Mouse (Mus musculus) lung, embryonic 15.5 days (tissue): ENCODE results near the gene Srsf3. TPM values are rescaled to one million over a fixed set of nuclear protein-coding genes. Genes with fewer than 3 reads are reported as not detected.

Experiments
- ATAC-seq: fragments of 200-750 bp; cut with Nextera tagmentation; 2 replicates; pipeline ENCODE4 v1.8.0; 2017; ENCODE audit warnings: moderate number of reproducible peaks, borderline replicate concordance; ENCODE audit not compliant: low FRiP score, low TSS enrichment; ENCODE audit errors: extremely low read depth
- H3K27ac ChIP-seq: fragments of 300-500 bp; sonication (generic); 2 replicates; pipeline ENCODE4 v1.5.1; 2015; ENCODE audit warnings: moderate library complexity, mild to moderate bottlenecking, inconsistent platforms
- H3K27me3 ChIP-seq: fragments of 300-500 bp; sonication (generic); 2 replicates; pipeline ENCODE4 v1.6.1; 2015; ENCODE audit warnings: inconsistent platforms
- H3K36me3 ChIP-seq: fragments of 300-500 bp; sonication (generic); 2 replicates; pipeline ENCODE4 v1.6.1; 2015; ENCODE audit warnings: inconsistent platforms
- H3K4me1 ChIP-seq: fragments of 300-500 bp; sonication (generic); 2 replicates; pipeline ENCODE4 v1.6.1; 2015; ENCODE audit warnings: inconsistent platforms
- H3K4me2 ChIP-seq: fragments of 300-500 bp; sonication (generic); 2 replicates; pipeline ENCODE4 v1.6.1; 2015; ENCODE audit warnings: inconsistent platforms, mild to moderate bottlenecking, moderate library complexity
- H3K4me3 ChIP-seq: fragments of 300-500 bp; sonication (generic); 2 replicates; pipeline ENCODE4 v1.5.1; 2015; ENCODE audit warnings: mild to moderate bottlenecking, inconsistent platforms
- H3K9ac ChIP-seq: fragments of 300-500 bp; sonication (generic); 2 replicates; pipeline ENCODE4 v1.6.1; 2015; ENCODE audit warnings: inconsistent platforms
- H3K9me3 ChIP-seq: fragments of 300-500 bp; sonication (generic); 2 replicates; pipeline ENCODE4 v1.6.1; 2016; ENCODE audit warnings: inconsistent platforms
- WGBS: fragments of 180-500 bp; shearing (Covaris S2); methylation state at CpG from one replicate; pipeline ENCODE4 v1.1.7; 2015; 5-methylcytosine and 5-hydroxymethylcytosine counted together
- polyA plus RNA-seq: library from polyadenylated mRNA; unstranded; fragments of >200 nt; fragmentation: Nextera tagmentation; extraction: Ambion mirVana; gene quantifications from 2 replicates; pipeline ENCODE4 v1.2.1, GENCODE M21; 2015

Srsf3 gene
- polyA plus RNA-seq, 1 experiment from 2014 or later = 642 TPM

- no peaks in the 10 kb centered on the region for H3K27me3 ChIP-seq
- WGBS = 21% methylated on average over 11 of the region's 11 CpGs
- H3K36me3 ChIP-seq = no peaks in the 10 kb centered on the region
- H3K4me3 ChIP-seq = no peak overlapping the region
- H3K9me3 ChIP-seq = no peaks in the 10 kb centered on the region
- no peak for ATAC-seq
- H3K4me1 ChIP-seq = peaks cover 20% of the 10 kb centered on the region
- H3K4me2 ChIP-seq = no peak overlapping the region
- H3K27ac ChIP-seq = no peak overlapping the region
- no peak overlapping the region for H3K9ac ChIP-seq
These were observed 40.4 kb downstream of the Srsf3 start for GRCm38 (mm10) chr17:29072701-29073307.

- H3K27me3 ChIP-seq = no peaks in the 10 kb centered on the region
- H3K4me3 ChIP-seq = no peak overlapping the region
- H3K4me1 ChIP-seq = peaks cover 25% of the 10 kb centered on the region
- 44% methylated on average over 5 of the region's 5 CpGs for WGBS
- no peak overlapping the region for H3K4me2 ChIP-seq
- no peak overlapping the region for H3K9ac ChIP-seq
- no peaks in the 10 kb centered on the region for H3K36me3 ChIP-seq
- ATAC-seq = no peak
- H3K27ac ChIP-seq = no peak overlapping the region
- no peaks in the 10 kb centered on the region for H3K9me3 ChIP-seq
These were observed 40.9 kb downstream of the Srsf3 start for GRCm38 (mm10) chr17:29073313-29073712.

- peaks cover 31% of the 10 kb centered on the region for H3K4me1 ChIP-seq
- no peak overlapping the region for H3K4me3 ChIP-seq
- H3K36me3 ChIP-seq = no peaks in the 10 kb centered on the region
- no peak for ATAC-seq
- no peaks in the 10 kb centered on the region for H3K9me3 ChIP-seq
- WGBS = 63% methylated on average over 13 of the region's 13 CpGs
- no peak overlapping the region for H3K4me2 ChIP-seq
- H3K27me3 ChIP-seq = no peaks in the 10 kb centered on the region
- no peak overlapping the region for H3K9ac ChIP-seq
- H3K27ac ChIP-seq = no peak overlapping the region
These were observed 41.7 kb downstream of the Srsf3 start for GRCm38 (mm10) chr17:29074085-29074484.

- H3K27me3 ChIP-seq = peaks cover 13% of the 10 kb centered on the region
- no peak for ATAC-seq
- 85% methylated on average over 8 of the region's 8 CpGs for WGBS
- H3K4me1 ChIP-seq = peaks cover 27% of the 10 kb centered on the region
- no peaks in the 10 kb centered on the region for H3K36me3 ChIP-seq
- no peaks in the 10 kb centered on the region for H3K9me3 ChIP-seq
- no peak overlapping the region for H3K4me2 ChIP-seq
- H3K4me3 ChIP-seq = no peak overlapping the region
- H3K27ac ChIP-seq = no peak overlapping the region
- no peak overlapping the region for H3K9ac ChIP-seq
These were observed 43.8 kb downstream of the Srsf3 start for GRCm38 (mm10) chr17:29076235-29076634.

GRCm38 (mm10) chr17:29077786-29078509 lies 45.5 kb downstream of the Srsf3 start:
- peaks cover 30% of the 10 kb centered on the region for H3K4me1 ChIP-seq

GRCm38 (mm10) chr17:29078519-29079383 lies 46.3 kb downstream of the Srsf3 start:
- Histone ChIP-seq H3K27ac (no peak overlapping the region), H3K4me3 (peak overlapping the region; percentile 34), H3K9me3 (no peaks in the 10 kb centered on the region), H3K9ac (no peak overlapping the region; the same call in 1 of the 2 replicates), H3K4me1 (peaks cover 27% of the 10 kb centered on the region), H3K36me3 (no peaks in the 10 kb centered on the region), H3K4me2 (peak overlapping the region; percentile 57), H3K27me3 (peaks cover 25% of the 10 kb centered on the region)
- ATAC-seq = peak; percentile 55; the same call in 1 of the 2 replicates
- 8% methylated on average over 25 of the region's 25 CpGs for WGBS

More at GRCm38 (mm10) chr17:29077786-29078509, 45.5 kb downstream of the Srsf3 start:
- peaks cover 25% of the 10 kb centered on the region for H3K27me3 ChIP-seq
- H3K9me3 ChIP-seq = no peaks in the 10 kb centered on the region
- no peaks in the 10 kb centered on the region for H3K36me3 ChIP-seq
- ATAC-seq = no peak; the same call in 1 of the 2 replicates
- WGBS = 9% methylated on average over 14 of the region's 14 CpGs
- H3K27ac ChIP-seq = no peak overlapping the region
- H3K4me3 ChIP-seq = peak overlapping the region; percentile 34
- H3K9ac ChIP-seq = no peak overlapping the region; the same call in 1 of the 2 replicates
- H3K4me2 ChIP-seq = peak overlapping the region; percentile 57

- H3K9me3 ChIP-seq = no peaks in the 10 kb centered on the region
- peak overlapping the region; percentile 32 for H3K4me2 ChIP-seq
- 0 out of 2 replicates have a peak overlapping the region, but pooled peaks have one; percentile 2 for H3K4me3 ChIP-seq
- no peak overlapping the region for H3K9ac ChIP-seq
- peaks cover 25% of the 10 kb centered on the region for H3K27me3 ChIP-seq
- H3K36me3 ChIP-seq = no peaks in the 10 kb centered on the region
- ATAC-seq = 0 out of 2 replicates have a peak, but pooled peaks have one; percentile 39
- 6% methylated on average over 23 of the region's 23 CpGs for WGBS
- H3K27ac ChIP-seq = no peak overlapping the region
- H3K4me1 ChIP-seq = peaks cover 27% of the 10 kb centered on the region
These were observed 48.6 kb downstream of the Srsf3 start for GRCm38 (mm10) chr17:29080758-29081617.

- Histone ChIP-seq H3K27ac (no peak overlapping the region), H3K4me1 (peaks cover 27% of the 10 kb centered on the region), H3K4me2 (peak overlapping the region; percentile 32), H3K36me3 (no peaks in the 10 kb centered on the region), H3K9ac (no peak overlapping the region), H3K9me3 (no peaks in the 10 kb centered on the region), H3K4me3 (0 out of 2 replicates have a peak overlapping the region, but pooled peaks have one; percentile 2), H3K27me3 (peaks cover 25% of the 10 kb centered on the region)
- 11% methylated on average over 21 of the region's 21 CpGs for WGBS
- ATAC-seq = no peak; the same call in 1 of the 2 replicates
These were observed 49.4 kb downstream of the Srsf3 start for GRCm38 (mm10) chr17:29081618-29082381.

- Histone ChIP-seq H3K9me3 (no peaks in the 10 kb centered on the region), H3K27me3 (peaks cover 25% of the 10 kb centered on the region), H3K4me3 (no peak overlapping the region), H3K4me1 (peaks cover 19% of the 10 kb centered on the region), H3K36me3 (no peaks in the 10 kb centered on the region), H3K27ac (no peak overlapping the region), H3K4me2 (no peak overlapping the region), H3K9ac (no peak overlapping the region)
- WGBS = 89% methylated on average over 8 of the region's 8 CpGs
- ATAC-seq = no peak
These were observed 51.2 kb downstream of the Srsf3 start for GRCm38 (mm10) chr17:29083586-29083985.

GRCm38 (mm10) chr17:29084656-29085055 lies 52.2 kb downstream of the Srsf3 start:
- Histone ChIP-seq H3K9ac (no peak overlapping the region), H3K4me2 (no peak overlapping the region), H3K4me3 (no peak overlapping the region), H3K27me3 (peaks cover 22% of the 10 kb centered on the region), H3K9me3 (no peaks in the 10 kb centered on the region), H3K36me3 (no peaks in the 10 kb centered on the region), H3K27ac (no peak overlapping the region), H3K4me1 (peaks cover 13% of the 10 kb centered on the region)
- WGBS = 80% methylated on average over 7 of the region's 7 CpGs
- ATAC-seq = no peak
